Mouse (Mus musculus) cerebellum, adult 2 months (tissue): Measurements from ENCODE around the gene Ano9.

Source experiments
- CTCF ChIP-seq: fragments of 200-500 bp; IDR thresholded peaks from 2 replicates; pipeline ENCODE4 v1.5.1; 2011; ENCODE audit warnings: low read depth, mild to moderate bottlenecking, control low read depth, low read length, moderate library complexity, borderline replicate concordance; ENCODE audit not compliant: insufficient read depth
- POLR2A ChIP-seq: fragments of 200-500 bp; IDR thresholded peaks from 2 replicates; pipeline ENCODE4 v1.6.1; 2011; ENCODE audit warnings: low read length, control low read depth, borderline replicate concordance; ENCODE audit not compliant: insufficient read depth

DNA sequence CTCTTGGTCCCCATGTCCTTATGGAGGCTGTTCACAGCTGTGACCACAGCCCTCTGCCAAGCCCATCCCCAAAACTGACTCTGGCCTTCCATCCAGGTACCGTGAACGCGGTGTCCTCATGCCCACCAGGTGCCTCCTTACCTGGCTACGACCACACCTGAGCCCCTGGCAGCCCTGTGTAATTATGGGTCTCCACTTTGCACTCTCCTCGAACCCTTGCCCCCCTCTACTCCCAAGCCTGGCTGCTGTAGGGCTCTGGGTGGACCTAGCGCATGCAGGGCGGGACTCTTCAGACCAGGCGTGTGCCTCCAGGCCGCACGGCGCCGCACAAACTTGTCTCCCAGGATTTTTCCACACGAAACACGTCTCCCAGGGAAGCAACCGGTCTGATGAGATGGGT lies 39.8 kb downstream of the Ano9 start, which contains the start of gene Pkp3:
- no peak for TF ChIP-seq POLR2A
- no peak for TF ChIP-seq CTCF
